Mouse (Mus musculus) embryo, embryonic 11.5 days (tissue): ENCODE data around the gene Trib3.
"Not testable (repeated sequence)": the region's sequence is repeated elsewhere in the genome, so short reads cannot be mapped to it uniquely, and the experiment has no call there.

Experiments used
- DNase-seq: peaks from one replicate; pipeline ENCODE4 v3.0.0-alpha.2; 2012; ENCODE audit warnings: low read depth, low spot score

Gene Trib3

DNA sequence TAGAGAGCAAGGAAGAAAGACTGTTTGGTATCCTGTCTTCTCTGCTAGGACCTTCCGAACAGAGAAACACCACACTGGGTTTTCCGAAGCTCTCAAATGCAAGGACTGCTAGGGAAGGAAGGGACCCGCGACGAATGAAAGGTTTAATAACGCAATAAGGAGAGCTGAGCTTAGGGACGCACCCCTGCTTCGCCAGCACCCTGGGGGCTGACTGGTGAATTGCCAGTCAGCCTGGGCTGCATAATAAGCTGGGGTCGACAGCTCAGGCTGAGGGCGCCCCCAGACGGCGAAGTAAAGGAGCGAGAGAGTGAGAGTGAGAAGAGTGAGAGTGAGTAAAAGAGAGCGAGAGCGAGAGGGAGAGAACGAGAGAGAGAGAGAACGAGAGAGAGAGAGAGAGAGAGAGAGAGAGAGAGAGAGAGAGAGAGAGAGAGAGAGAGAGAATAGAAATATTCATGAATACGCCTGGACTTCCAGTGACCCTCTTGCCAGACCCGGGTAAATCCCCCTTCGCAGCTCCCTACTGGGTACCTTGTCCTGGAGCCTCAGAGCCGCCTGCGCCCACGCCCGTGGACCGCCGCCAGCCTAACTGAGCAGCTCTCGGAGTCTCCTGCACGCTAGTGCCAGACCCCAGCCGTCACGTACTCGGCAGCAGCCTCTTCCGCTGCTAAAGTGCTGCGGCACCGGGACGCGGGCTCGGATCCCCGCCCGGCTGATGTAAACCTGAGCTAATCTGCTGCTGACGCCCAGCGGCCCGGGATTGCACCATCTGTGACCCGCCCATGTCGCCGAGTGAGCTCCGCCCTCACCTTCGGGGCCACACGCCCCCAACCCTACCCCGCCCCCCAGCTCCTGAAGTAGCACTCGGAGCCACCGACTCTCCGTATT lies at the start of gene Trib3:
TSS of gene Trib3 (minus strand) at position 704 of the 885 bp plus-strand sequence.
- peak; percentile 66 for DNase-seq

- DNase-seq: no peak
These were observed 49.6 kb upstream of the Trib3 start for GRCm38 (mm10) chr2:152393225-152394017.

GRCm38 (mm10) chr2:152392786-152393185 lies 49.0 kb upstream of the Trib3 start:
- DNase-seq: peak; percentile 57

DNA sequence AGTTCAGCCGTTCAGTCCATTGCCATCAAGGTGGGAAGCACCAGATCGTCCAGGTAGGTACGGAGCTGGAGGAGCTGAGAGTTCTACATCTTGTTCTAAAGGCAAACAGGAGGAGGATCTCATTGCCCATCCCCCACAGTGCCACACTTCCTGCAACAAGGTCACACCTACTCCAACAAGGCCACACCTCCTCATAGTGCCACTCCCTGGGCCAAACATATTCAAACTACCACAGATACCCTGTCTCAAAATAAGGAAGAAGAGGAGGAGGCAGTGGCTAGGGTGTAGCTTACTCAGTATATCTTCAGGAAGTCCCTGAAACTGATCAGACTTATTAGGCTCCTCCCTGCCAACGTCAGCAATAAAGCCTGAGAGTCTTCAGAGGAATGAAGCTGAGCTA lies 40.4 kb upstream of the Trib3 start:
- DNase-seq: no peak

GRCm38 (mm10) chr2:152376345-152376741 lies 32.5 kb upstream of the Trib3 start, which contains the start of gene Nrsn2:
TSS of gene Nrsn2 (minus strand) at chr2:152376638.
- no peak for DNase-seq

GRCm38 (mm10) chr2:152375652-152376344 lies 32.0 kb upstream of the Trib3 start:
- peak; percentile 57 for DNase-seq

DNA sequence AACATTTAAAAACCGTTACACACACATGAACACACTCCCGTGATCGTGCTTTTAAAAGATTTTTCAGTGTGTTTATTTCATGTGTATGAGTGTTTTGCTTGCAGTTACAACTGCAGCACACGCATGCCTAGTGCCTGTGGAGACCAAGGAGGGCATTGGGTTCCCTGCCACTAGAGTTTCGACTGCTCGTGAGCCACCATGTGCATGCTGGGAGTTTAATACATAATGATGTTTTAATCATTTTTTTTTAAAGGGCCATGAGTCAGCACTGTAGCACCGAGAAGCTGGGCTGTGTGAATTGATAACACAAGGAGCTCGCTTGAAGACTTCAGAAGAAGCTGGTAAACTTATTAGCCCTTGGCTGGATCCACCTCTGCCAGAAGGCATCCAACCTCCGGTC lies 29.7 kb upstream of the Trib3 start:
- DNase-seq: no peak

- no peak for DNase-seq
These were observed 28.8 kb upstream of the Trib3 start for GRCm38 (mm10) chr2:152372661-152373060.

DNA sequence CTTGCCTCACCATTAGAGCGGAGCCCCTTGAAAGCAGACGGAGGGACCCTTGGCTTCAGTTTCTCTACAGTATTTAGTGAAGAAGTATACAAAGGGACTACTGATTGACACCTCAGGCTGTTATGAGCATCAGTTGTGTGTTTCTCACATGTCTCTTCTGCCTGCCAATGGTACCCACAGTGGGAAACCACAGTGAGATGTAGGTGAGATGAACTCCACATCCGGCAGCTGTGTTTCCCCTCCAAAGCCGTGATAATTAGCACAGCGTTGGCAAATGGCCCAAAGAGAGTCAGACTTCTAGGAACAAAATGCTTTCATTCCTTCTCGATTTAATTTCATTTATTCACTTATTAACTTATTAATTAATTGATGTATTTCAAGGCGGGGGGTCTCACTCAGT lies 28.3 kb upstream of the Trib3 start:
- no peak for DNase-seq

DNA sequence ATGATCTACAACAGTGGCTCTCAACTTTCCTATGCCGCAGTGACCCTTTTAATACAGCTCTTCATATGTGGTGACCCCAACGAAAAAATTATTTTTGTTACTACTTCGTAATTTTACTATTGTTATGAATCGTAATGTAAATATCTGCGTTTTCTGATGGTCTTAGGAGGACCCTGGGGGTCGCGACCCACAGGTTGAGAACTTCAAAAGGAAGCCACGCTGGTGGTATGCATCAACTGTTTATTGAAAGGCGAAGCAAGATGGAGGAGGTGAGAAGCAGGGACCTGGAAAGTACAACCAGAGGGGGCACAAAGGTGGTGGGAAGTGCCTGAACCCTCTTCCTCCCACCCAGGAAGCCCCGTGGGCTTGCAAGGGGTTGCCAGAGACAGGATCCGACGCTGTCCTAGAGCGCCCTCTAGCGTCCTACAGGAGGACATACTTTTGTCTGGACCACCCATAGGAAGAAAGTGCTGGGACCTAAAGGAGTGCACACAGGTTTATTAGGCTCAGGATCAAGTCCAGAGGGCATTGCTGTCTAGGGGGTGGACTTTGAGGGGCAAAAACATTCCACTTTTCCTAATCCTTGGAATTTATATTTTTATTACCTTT lies 24.8 kb upstream of the Trib3 start:
- DNase-seq: peak; percentile 68

- no peak for DNase-seq
These were observed 24.1 kb upstream of the Trib3 start for GRCm38 (mm10) chr2:152367917-152368316.

DNA sequence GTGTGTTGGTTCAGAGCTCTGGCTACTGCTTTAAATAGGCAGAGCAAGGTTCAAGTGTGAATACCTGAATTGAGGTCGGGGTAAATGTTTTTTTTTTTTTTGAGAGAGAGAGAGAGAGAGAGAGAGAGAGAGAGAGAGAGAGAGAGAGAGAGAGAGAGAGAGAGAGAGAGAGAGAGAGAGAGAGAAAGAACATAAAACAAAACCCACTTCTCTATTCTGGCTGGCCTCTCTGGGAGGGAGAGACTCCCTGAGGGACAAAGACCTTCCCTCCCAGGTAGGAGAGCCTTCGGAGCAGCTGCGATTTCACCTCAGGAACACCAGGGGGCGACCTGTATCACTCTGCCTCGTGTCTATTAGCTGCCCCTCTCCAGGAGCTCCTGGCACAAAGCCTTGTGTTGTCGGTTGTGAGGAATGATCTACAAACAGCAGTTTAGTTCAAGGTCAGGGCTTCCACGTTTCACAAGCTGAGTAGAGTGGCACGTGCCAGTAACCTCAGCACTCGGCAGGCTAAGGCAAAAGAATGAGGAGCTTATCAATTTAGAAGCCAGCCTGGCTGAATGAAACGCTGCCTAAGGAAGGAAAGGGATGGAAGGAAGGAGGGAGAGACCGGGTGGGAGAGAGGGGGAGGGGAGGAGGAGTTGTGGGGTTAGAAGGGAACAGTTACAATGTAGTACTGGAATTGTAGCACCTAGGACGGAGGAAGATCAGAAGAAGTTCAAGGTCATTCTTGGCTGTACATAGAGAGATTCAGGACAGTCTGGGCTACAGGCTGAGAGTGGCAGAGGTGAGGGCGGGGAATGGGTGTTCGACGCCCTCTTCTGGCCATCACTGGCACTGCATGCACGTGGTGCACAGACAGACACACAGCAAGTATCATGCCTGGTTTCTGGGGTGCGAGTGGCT lies 19.7 kb upstream of the Trib3 start:
- DNase-seq: peak; percentile 70

GRCm38 (mm10) chr2:152361193-152361592 lies 17.4 kb upstream of the Trib3 start:
- no peak for DNase-seq

DNA sequence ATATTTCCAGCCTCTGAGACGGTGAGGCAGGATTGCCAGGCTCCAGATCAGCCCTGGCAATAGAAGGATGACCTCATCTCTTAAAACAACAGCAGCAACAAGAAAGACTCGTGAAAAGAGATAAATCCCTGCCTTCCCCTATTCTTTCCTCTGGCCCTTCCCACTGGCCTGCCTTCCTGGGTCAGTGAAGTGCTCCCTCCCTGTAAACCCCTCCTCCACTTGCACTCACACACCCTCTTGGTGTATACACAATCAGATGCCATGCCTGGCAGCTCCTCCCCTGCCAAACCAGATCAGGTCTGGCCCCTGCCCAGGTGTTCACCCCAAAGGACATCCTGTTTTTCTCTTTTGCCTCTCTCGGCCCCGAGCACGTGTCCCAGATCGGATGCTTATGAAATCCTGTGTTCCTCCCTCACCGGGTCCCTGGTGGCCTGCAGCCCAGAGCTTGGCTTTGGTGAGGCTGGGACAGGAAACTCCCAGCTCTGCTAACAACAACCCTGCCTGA lies 16.5 kb upstream of the Trib3 start:
- DNase-seq: no peak

DNA sequence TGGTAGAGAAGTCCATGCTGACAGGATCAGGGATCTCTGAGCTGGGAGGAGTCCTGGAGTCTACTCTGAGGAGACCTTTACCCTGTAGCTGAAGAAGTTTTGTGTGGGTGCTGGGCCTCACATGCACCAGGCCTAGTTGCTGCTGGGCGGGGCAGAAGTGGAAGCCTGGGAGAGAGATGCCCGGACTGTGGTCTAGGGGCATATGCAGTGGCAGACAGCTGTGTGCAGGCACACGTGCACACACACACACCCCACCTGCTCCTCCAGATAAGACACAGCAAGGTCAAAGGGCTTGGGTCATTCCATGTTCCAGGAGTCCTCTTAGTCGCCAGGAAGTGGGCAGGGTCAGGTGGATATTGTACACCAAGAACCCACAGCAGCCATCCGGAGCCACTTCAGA lies 15.8 kb upstream of the Trib3 start:
- DNase-seq: no peak

DNA sequence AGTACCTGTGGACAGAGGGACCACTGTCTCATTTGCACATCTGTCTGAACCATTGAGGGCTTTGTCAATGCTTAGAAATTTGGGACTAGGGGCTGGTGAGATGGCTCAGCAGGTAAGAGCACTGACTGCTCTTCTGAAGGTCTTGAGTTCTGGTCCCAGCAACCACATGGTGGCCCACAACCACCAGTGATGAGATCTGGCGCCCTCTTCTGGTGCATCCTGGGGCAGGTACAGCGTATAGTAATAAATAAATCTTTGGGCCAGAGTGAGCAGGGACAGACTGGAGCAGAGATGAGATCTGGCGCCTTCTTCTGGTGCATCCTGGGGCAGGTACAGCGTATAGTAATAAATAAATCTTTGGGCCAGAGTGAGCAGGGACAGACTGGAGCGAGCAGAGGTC lies 15.1 kb upstream of the Trib3 start:
- DNase-seq: not testable (repeated sequence)

DNA sequence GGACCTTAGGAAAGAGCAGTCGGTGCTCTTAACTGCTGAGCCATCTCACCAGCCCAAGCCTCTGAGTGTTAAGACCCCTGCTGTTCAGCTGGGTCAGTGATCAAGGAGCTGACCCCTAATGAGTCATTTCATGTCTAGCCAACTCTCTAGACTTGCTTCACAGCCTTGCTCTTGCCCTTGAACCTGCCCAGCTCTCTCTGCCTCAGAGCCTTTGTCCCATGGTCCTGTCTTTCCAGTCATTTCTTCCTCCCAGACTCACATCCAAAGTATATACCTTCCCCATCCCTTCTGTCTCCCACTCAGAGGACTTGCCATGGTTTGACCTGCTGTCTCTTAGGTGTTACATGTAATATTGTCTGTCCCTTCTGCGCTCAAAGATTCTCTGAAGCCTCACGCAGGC lies 13.4 kb upstream of the Trib3 start:
- no peak for DNase-seq

DNA sequence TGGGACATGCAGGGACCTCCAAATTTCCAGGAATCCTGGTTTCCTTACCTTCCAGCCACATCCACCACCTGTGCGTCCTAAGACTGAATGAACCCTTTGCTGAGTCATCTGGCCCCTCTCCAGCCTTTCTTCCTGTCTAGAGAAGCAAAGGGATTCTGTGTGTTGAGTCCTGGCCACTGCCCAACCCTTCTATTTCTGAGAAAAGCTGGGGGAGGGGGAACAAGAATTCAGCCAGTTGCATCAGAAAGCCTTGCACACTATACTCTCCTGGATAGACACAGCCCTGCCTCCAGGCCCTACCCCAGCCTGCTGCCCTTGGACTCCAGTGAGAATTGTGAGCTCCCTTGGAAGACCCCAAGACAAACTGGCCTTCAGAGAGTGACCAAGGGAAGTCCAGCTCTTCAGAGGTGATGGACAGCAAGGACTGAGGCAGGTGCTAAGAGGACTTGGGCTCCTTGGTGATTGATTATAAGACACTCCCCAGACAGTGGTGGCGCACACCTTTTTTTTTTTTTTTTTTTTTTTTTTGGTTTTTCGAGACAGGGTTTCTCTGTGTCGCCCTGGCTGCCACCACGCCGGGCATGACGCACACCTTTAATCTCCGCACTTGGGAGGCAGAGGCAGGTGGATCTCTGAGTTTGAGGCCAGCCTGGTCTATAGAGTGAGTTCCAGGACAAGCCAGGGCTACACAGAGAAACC lies 6.2 kb upstream of the Trib3 start:
- DNase-seq: no peak

DNA sequence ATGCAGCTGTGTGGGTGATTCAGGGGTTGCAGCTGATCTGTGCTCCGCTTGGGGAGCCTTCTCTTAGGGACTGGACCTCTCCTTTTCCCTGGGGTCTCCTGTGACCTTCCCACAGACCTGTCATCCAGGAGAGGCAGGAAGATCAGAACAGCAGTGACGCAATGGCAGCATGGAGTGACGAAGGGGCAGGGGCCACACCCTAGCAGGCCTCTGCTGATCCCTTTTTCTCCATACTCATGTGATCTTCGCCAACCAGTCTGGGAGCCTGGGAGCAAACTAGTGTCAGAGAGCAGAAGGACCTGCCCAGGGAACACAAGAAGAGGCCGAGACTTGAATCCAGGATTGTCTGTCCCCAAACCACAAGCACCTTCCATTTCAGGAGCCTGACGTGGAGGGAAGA lies 5.4 kb upstream of the Trib3 start:
- no peak for DNase-seq

DNA sequence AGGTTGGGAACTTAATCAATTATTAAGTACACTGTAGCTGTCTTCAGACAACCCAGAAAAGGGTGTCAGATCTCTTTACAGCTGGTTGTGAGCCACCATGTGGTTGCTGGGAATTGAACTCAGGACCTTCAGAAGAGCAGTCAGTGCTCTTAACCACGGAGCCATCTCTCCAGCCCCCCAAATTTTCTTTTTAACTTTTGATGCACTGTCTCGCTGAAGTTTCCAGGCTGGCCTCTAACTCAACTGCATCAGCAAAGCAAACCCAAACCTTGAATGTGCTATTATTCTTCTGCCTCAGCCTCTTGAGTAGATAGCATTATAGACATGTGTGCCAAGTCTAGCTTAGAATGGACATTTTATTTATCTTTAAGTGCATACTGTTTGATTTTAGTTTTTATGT lies 3.9 kb upstream of the Trib3 start:
- no peak for DNase-seq
